Mouse (Mus musculus) olfactory bulb, adult 2 months (tissue): ENCODE results near the gene Ropn1l.

Experiments
- CTCF ChIP-seq: fragments of 200-500 bp; IDR thresholded peaks from 2 replicates; pipeline ENCODE4 v1.5.1; 2012; ENCODE audit warnings: low read depth, mild to moderate bottlenecking, low read length, moderate library complexity; ENCODE audit not compliant: insufficient read depth
- POLR2A ChIP-seq: fragments of 200-500 bp; IDR thresholded peaks from 2 replicates; pipeline ENCODE4 v1.6.1; 2012; ENCODE audit warnings: mild to moderate bottlenecking, low read depth, low read length, moderate library complexity; ENCODE audit not compliant: insufficient read depth

DNA sequence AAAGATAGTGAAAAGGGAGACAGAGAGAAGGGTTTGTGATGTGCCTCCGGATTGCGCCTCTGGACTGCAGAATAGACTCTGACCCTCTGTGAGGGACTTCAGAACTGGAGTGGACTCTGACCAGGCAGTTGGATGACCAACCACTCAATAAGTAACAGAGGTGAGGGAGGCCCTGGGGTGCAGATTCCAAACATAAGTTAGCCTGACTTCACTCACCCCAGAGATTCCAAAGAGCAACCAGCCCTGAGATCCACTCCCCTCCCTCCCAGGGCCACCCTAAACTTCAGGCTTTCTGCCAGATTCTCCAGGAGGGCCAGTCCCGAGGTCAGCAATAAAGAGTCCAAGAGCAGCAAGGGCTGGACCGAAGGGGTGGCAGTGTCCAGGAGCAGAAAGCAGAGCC is 46.0 kb downstream of the Ropn1l start:
- no peak for TF ChIP-seq CTCF
- no peak for TF ChIP-seq POLR2A
